Mouse (Mus musculus): ENCODE results near the gene Foxo4.

GRCm38 (mm10) chrX:101268025-101268754 lies 13.9 kb downstream of the Foxo4 start, which contains the start of gene Il2rg:
- no peak for TF ChIP-seq CTCF (IDR thresholded peaks at IDR 0.05)
- TF ChIP-seq EP300 (IDR thresholded peaks at IDR 0.05): no peak

All from lung, postnatal 0 days (tissue).